In the genomic region with DNA sequence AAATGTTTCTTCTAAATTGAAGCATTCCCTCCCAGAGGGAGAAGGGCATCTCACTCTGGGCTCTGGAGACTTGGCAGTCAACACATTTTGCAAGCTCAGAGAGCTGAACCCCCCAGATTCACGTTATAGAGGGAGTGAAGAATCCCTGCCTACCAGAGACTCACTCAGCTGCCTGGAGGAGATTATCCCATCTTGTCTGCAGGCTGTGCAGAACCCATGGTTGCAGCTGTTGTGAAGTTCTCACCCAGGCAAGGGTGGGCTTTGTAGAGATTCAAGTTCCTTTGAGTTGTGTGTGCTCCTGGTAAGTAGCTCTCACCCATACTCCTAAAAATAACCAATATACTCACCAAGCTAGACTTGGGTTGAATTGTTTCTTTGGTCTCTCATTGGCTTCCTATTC, we compare ENCODE assay signal across 20 mouse cellular contexts.
DNase-seq lines count a peak whose midpoint lies in the region; ATAC-seq and TF ChIP-seq lines count a peak whose summit lies in the region.
"Had no signal": no experiment of that assay in that cellular context is flagged by ENCODE, and none has a peak within 500 bp of the region (broad histone marks: within the 10 kb centered on the region; RNA-seq: fewer than 3 reads in every experiment).

No protein-coding gene starts in this region.

- H3K36me3 ChIP-seq in intestine, postnatal 0 days (ENCODE audit: control insufficient read depth, insufficient read depth), result no peaks in the 10 kb centered on the region
- H3K36me3 ChIP-seq in forebrain, embryonic 11.5 days (ENCODE audit: control insufficient read depth, insufficient read depth, low read length), result no peaks in the 10 kb centered on the region
- H3K36me3 ChIP-seq: G1E; heart, embryonic 12.5 days; hindbrain, embryonic 10.5 days; hindbrain, embryonic 15.5 days had no signal

- H3K27me3 ChIP-seq in intestine, postnatal 0 days (replicated peaks; ENCODE audit: control insufficient read depth, insufficient read depth, low read length), result no peaks in the 10 kb centered on the region
- H3K27me3 ChIP-seq in forebrain, embryonic 11.5 days (ENCODE audit: control insufficient read depth, insufficient read depth, low read length), result no peaks in the 10 kb centered on the region
- H3K27me3 ChIP-seq: heart, embryonic 12.5 days; hindbrain, embryonic 15.5 days had no signal

- H3K9me3 ChIP-seq in intestine, postnatal 0 days (ENCODE audit: control insufficient read depth), result no peaks in the 10 kb centered on the region
- no peaks in the 10 kb centered on the region for H3K9me3 ChIP-seq in forebrain, embryonic 11.5 days (ENCODE audit: control insufficient read depth, low read length)
- H3K9me3 ChIP-seq: embryonic facial prominence, embryonic 10.5 days; G1E; hindbrain, embryonic 10.5 days; hindbrain, embryonic 15.5 days had no signal

- TF ChIP-seq CTCF in left cerebral cortex, adult 2 months (IDR thresholded peaks at IDR 0.05), result no peak
- no peak for TF ChIP-seq CTCF in intestine, postnatal 0 days (IDR thresholded peaks at IDR 0.05; ENCODE audit: low read depth)

- DNase-seq in frontal cortex, postnatal 25 days (ENCODE audit: low spot score in 2 of 2), result no peak
- no peak for DNase-seq in left cerebral cortex, adult 2 months (ENCODE audit: extremely low spot score in 1 of 2, low spot score in 2 of 2)
- no peak for DNase-seq in left cerebral cortex, adult 18-20 months (ENCODE audit: low spot score in 2 of 2)
- peak; percentile 47 to 60 for DNase-seq in right cerebral cortex, postnatal 10 days (ENCODE audit: low spot score in 2 of 2)
- DNase-seq in right cerebral cortex, postnatal 14 days, result no peak
- DNase-seq in forebrain, embryonic 11.5 days (ENCODE audit: low spot score), result no peak
- DNase-seq: adrenal gland, postnatal 10 days; B cell, adult 2 months; cerebellum, adult 18-20 months; cerebellum, adult 9-11 months; cerebellum, postnatal 36 days; gastrocnemius, postnatal 14 days had no signal

- peak; percentile 90 for ATAC-seq in frontal cortex, adult (ENCODE audit: low TSS enrichment)
- no peak for ATAC-seq in intestine, postnatal 0 days
- ATAC-seq in forebrain, embryonic 11.5 days (replicated peaks; ENCODE audit: low FRiP score), result no peak
- ATAC-seq: forebrain, embryonic 14.5 days had no signal

- H3K9ac ChIP-seq in intestine, postnatal 0 days (ENCODE audit: low read depth, low read length), result no peak overlapping the region
- no peak overlapping the region for H3K9ac ChIP-seq in forebrain, embryonic 11.5 days (ENCODE audit: low read length)
- H3K9ac ChIP-seq: heart, embryonic 12.5 days; hindbrain, embryonic 15.5 days had no signal

- H3K4me2 ChIP-seq in intestine, postnatal 0 days (replicated peaks; ENCODE audit: low read depth), result no peak overlapping the region
- no peak overlapping the region for H3K4me2 ChIP-seq in forebrain, embryonic 11.5 days (ENCODE audit: low read depth, low read length, severe bottlenecking)
- H3K4me2 ChIP-seq: heart, embryonic 12.5 days; hindbrain, embryonic 15.5 days had no signal

- H3K4me1 ChIP-seq in intestine, postnatal 0 days (replicated peaks; ENCODE audit: control insufficient read depth, insufficient read depth, low read length), result no peaks in the 10 kb centered on the region
- H3K4me1 ChIP-seq in forebrain, embryonic 11.5 days (replicated peaks; ENCODE audit: control insufficient read depth, insufficient read depth, low read length), result no peaks in the 10 kb centered on the region
- H3K4me1 ChIP-seq: hindbrain, embryonic 10.5 days; hindbrain, embryonic 15.5 days had no signal

- H3K4me3 ChIP-seq in left cerebral cortex, adult 2 months, result no peak overlapping the region
- H3K4me3 ChIP-seq in intestine, postnatal 0 days (ENCODE audit: low read depth, low read length), result no peak overlapping the region
- H3K4me3 ChIP-seq in forebrain, embryonic 11.5 days (ENCODE audit: low read depth, low read length), result no peak overlapping the region
- H3K4me3 ChIP-seq: embryonic facial prominence, embryonic 10.5 days; heart, embryonic 12.5 days; hindbrain, embryonic 10.5 days; hindbrain, embryonic 15.5 days had no signal

- intact Hi-C loops in left cerebral cortex, adult 2 months (cut with DNase I), result loop anchor here (1.0 kb wide), 1 partner anchor 19 kb away; no protein-coding TSS in a partner anchor

- WGBS in intestine, postnatal 0 days, result 74% methylated on average over 1 of the region's 1 CpGs
- 71% methylated on average over 1 of the region's 1 CpGs for WGBS in forebrain, embryonic 11.5 days

- peak overlapping the region; percentile 28; the same call in 1 of the 2 replicates for H3K27ac ChIP-seq in left cerebral cortex, adult 2 months
- no peak overlapping the region for H3K27ac ChIP-seq in intestine, postnatal 0 days (ENCODE audit: low read depth, low read length)
- no peak overlapping the region for H3K27ac ChIP-seq in forebrain, embryonic 11.5 days (ENCODE audit: low read depth, low read length)
- H3K27ac ChIP-seq: embryonic facial prominence, embryonic 10.5 days; hindbrain, embryonic 10.5 days; hindbrain, embryonic 15.5 days had no signal

Comparison
In these comparisons a context has a peak if more than half of its experiments do, and no peak if none do; other contexts are left out.
1. DNase-seq: peak in right cerebral cortex, postnatal 10 days (2 of 2); none in frontal cortex, postnatal 25 days (0 of 2), left cerebral cortex, adult 2 months (0 of 2), left cerebral cortex, adult 18-20 months (0 of 2), right cerebral cortex, postnatal 14 days (single experiment) and forebrain, embryonic 11.5 days (single experiment).